Mouse (Mus musculus): ENCODE results near the gene Gm21977.
"Not testable (repeated sequence)": the region's sequence is repeated elsewhere in the genome, so short reads cannot be mapped to it uniquely, and the experiment has no call there.

The Gm21977 gene

DNA sequence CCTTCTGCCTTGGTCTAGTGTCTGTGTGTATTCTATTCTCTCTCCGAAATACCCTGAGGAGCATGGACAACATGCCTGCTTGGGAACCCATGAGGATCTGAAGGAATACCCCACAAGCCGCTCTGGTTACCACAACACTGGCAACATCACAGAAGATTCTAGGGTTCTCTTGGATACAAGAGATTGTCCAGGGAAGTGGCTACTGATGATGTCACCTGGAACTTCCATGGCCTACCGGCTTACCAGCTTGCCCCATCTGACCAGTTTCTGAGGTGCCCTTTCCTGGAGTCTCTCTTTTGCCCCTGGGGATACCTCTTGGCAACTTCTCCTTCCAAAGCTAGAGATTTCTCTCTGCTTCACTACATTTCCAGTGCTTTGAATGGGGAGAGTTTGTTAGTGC is at the start of gene Gm21977:
Gm21977 (minus strand) TSS at position 101 of the 400 bp plus-strand sequence.
- DNase-seq = not testable (repeated sequence)
